Mouse (Mus musculus) stomach, embryonic 14.5 days (tissue): ENCODE measurements around the gene Fzd4. TPM values are rescaled to one million over a fixed set of nuclear protein-coding genes. Genes with fewer than 3 reads are reported as not detected.

Source experiments
- ATAC-seq: fragments of 200-750 bp; cut with Nextera tagmentation; 2 replicates; pipeline ENCODE4 v1.8.0; 2017; ENCODE audit warnings: low read depth, moderate TSS enrichment; ENCODE audit not compliant: insufficient number of reproducible peaks, insufficient read depth, low FRiP score
- H3K27ac ChIP-seq: fragments of 300-500 bp; sonication (generic); 2 replicates; pipeline ENCODE4 v1.5.1; 2014; ENCODE audit warnings: mild to moderate bottlenecking, low read length, moderate library complexity, mixed read lengths
- H3K27me3 ChIP-seq: fragments of 300-500 bp; sonication (generic); 2 replicates; pipeline ENCODE4 v1.6.1; 2014; ENCODE audit warnings: low read length, control low read depth, mixed read lengths; ENCODE audit not compliant: control insufficient read depth, insufficient read depth
- H3K36me3 ChIP-seq: fragments of 300-500 bp; sonication (generic); 2 replicates; pipeline ENCODE4 v1.6.1; 2014; ENCODE audit warnings: mild to moderate bottlenecking, control low read depth, low read length, moderate library complexity, mixed read lengths; ENCODE audit not compliant: control insufficient read depth, insufficient read depth
- H3K4me1 ChIP-seq: fragments of 300-500 bp; sonication (generic); 2 replicates; pipeline ENCODE4 v1.6.1; 2014; ENCODE audit warnings: low read length, control low read depth, mixed read lengths; ENCODE audit not compliant: control insufficient read depth, insufficient read depth
- H3K4me2 ChIP-seq: fragments of 300-500 bp; sonication (generic); replicated peaks from 2 replicates; pipeline ENCODE4 v1.6.1; 2014; ENCODE audit warnings: low read depth, low read length, control low read depth
- H3K4me3 ChIP-seq: fragments of 300-500 bp; sonication (generic); 2 replicates; pipeline ENCODE4 v1.5.1; 2014; ENCODE audit warnings: low read depth, low read length, control low read depth
- H3K9ac ChIP-seq: fragments of 300-500 bp; sonication (generic); replicated peaks from 2 replicates; pipeline ENCODE4 v1.6.1; 2014; ENCODE audit warnings: low read depth, mild to moderate bottlenecking, control low read depth, low read length, moderate library complexity, mixed read lengths
- H3K9me3 ChIP-seq: fragments of 300-500 bp; sonication (generic); 2 replicates; pipeline ENCODE4 v1.6.1; 2016; ENCODE audit warnings: low read depth, low read length, control low read depth; ENCODE audit not compliant: control insufficient read depth
- WGBS: fragments of 180-500 bp; shearing (Covaris S2); extraction: QIAGEN DNeasy Blood & Tissue Kit; methylation state at CpG from one replicate; pipeline ENCODE4 v1.1.7; 2014; 5-methylcytosine and 5-hydroxymethylcytosine counted together
- polyA plus RNA-seq: library from polyadenylated mRNA; unstranded; fragments of >200 nt; fragmentation: Nextera tagmentation; extraction: Ambion mirVana; gene quantifications from 2 replicates; pipeline ENCODE4 v1.2.1, GENCODE M21; 2014

Gene Fzd4
- polyA plus RNA-seq, 1 experiment from 2014 or later, result 24.2 TPM

DNA sequence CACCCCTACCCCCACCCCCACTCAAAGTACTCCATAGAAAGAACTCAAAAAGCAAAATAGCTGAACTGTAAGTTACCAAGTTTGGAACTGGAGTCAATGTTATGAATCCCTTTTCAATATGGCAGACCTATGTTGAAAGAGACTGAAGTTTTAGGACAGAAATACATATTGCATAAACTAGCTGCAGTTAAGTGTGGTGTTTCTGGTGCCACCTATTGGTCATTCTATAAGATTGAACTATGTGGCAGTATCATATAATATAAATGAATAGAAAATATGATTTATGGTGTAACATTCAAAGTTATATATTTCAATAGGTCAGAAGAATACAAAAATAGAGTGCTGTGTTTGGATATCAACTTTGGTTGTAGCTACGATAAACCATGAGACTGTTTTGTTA, 11.3 kb upstream of the Fzd4 start:
- no peaks in the 10 kb centered on the region for H3K36me3 ChIP-seq
- H3K27me3 ChIP-seq, result no peaks in the 10 kb centered on the region
- no peak for ATAC-seq
- H3K27ac ChIP-seq, result no peak overlapping the region
- H3K4me1 ChIP-seq, result peaks cover 9% of the 10 kb centered on the region
- 100% methylated on average over 1 of the region's 1 CpGs for WGBS
- no peak overlapping the region for H3K4me2 ChIP-seq
- H3K9me3 ChIP-seq, result no peaks in the 10 kb centered on the region
- H3K9ac ChIP-seq, result no peak overlapping the region
- H3K4me3 ChIP-seq, result no peak overlapping the region

DNA sequence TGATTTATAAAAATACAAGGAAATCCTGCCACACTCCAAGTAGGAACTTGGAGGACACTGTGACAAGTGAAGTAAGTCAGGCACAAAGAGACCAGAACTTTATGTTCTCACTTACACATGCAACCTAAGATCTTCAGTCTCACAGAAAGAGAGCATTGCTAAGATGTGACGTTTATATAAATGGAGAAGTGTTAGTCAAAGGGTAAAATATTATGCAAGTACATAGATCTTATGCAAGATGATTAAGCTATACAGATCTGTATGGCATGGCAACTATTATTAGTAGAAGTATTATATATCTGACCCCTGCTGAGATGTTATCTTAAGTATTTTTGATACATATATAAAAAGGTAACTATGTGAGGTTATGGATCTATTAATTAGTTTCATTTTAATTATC, 8.8 kb upstream of the Fzd4 start:
- no peaks in the 10 kb centered on the region for H3K27me3 ChIP-seq
- H3K9ac ChIP-seq, result no peak overlapping the region
- H3K4me2 ChIP-seq, result no peak overlapping the region
- ATAC-seq, result no peak
- WGBS, result 85% methylated on average over 1 of the region's 1 CpGs
- no peaks in the 10 kb centered on the region for H3K4me1 ChIP-seq
- H3K9me3 ChIP-seq, result no peaks in the 10 kb centered on the region
- no peaks in the 10 kb centered on the region for H3K36me3 ChIP-seq
- H3K4me3 ChIP-seq, result no peak overlapping the region
- no peak overlapping the region for H3K27ac ChIP-seq

GRCm38 (mm10) chr7:89396386-89396785, 7.8 kb upstream of the Fzd4 start:
- Histone ChIP-seq H3K9me3 (no peaks in the 10 kb centered on the region), H3K4me1 (no peaks in the 10 kb centered on the region), H3K9ac (no peak overlapping the region), H3K4me3 (no peak overlapping the region), H3K36me3 (no peaks in the 10 kb centered on the region), H3K27ac (no peak overlapping the region), H3K27me3 (no peaks in the 10 kb centered on the region), H3K4me2 (no peak overlapping the region)
- 75% methylated on average over 8 of the region's 8 CpGs for WGBS
- no peak for ATAC-seq

- Histone ChIP-seq H3K4me1 (peaks cover 4% of the 10 kb centered on the region; the same call in 1 of the 2 replicates), H3K27me3 (no peaks in the 10 kb centered on the region), H3K9ac (no peak overlapping the region), H3K4me2 (no peak overlapping the region), H3K27ac (no peak overlapping the region), H3K36me3 (no peaks in the 10 kb centered on the region), H3K4me3 (no peak overlapping the region), H3K9me3 (no peaks in the 10 kb centered on the region)
- 75% methylated on average over 3 of the region's 3 CpGs for WGBS
- ATAC-seq, result 0 out of 2 replicates have a peak, but pooled peaks have one; percentile 39
Measured at GRCm38 (mm10) chr7:89397837-89398534, 6.2 kb upstream of the Fzd4 start.

GRCm38 (mm10) chr7:89400721-89401120, 3.4 kb upstream of the Fzd4 start:
- ATAC-seq, result no peak
- Histone ChIP-seq H3K9ac (no peak overlapping the region), H3K4me3 (no peak overlapping the region), H3K36me3 (no peaks in the 10 kb centered on the region), H3K4me2 (no peak overlapping the region), H3K27ac (no peak overlapping the region), H3K4me1 (peaks cover 7% of the 10 kb centered on the region; the same call in 1 of the 2 replicates), H3K9me3 (no peaks in the 10 kb centered on the region), H3K27me3 (no peaks in the 10 kb centered on the region)
- WGBS, result 93% methylated on average over 2 of the region's 2 CpGs

GRCm38 (mm10) chr7:89401136-89401858, 2.9 kb upstream of the Fzd4 start:
- Histone ChIP-seq H3K9ac (no peak overlapping the region), H3K9me3 (no peaks in the 10 kb centered on the region), H3K27ac (no peak overlapping the region), H3K36me3 (no peaks in the 10 kb centered on the region), H3K4me2 (no peak overlapping the region), H3K4me1 (peaks cover 7% of the 10 kb centered on the region; the same call in 1 of the 2 replicates), H3K4me3 (no peak overlapping the region), H3K27me3 (no peaks in the 10 kb centered on the region)
- WGBS, result 69% methylated on average over 11 of the region's 11 CpGs
- no peak for ATAC-seq

DNA sequence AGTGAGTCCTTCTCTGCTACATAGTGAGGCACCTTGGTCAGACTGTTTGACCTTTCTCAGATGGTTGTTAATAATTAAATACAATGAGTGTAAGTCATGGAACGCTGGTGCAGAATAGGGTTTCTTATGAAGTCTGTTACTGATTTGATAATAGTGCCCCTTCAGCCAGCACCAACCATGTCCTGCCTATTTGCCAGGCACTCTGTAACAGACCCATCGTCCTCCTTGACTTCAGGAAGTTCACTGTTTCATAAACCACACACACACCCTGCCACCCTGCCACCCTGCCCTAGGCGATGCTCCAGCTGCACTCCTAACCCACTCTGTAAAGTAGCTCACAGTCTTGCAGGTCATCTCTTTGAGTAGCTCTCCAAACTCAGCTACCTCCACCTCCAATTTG, 2.2 kb upstream of the Fzd4 start:
- no peak for ATAC-seq
- Histone ChIP-seq H3K27ac (no peak overlapping the region), H3K4me1 (peaks cover 9% of the 10 kb centered on the region), H3K9me3 (no peaks in the 10 kb centered on the region), H3K27me3 (no peaks in the 10 kb centered on the region), H3K36me3 (peaks cover 2% of the 10 kb centered on the region; the same call in 1 of the 2 replicates), H3K4me2 (no peak overlapping the region), H3K4me3 (no peak overlapping the region), H3K9ac (no peak overlapping the region)
- WGBS, result 69% methylated on average over 3 of the region's 3 CpGs

DNA sequence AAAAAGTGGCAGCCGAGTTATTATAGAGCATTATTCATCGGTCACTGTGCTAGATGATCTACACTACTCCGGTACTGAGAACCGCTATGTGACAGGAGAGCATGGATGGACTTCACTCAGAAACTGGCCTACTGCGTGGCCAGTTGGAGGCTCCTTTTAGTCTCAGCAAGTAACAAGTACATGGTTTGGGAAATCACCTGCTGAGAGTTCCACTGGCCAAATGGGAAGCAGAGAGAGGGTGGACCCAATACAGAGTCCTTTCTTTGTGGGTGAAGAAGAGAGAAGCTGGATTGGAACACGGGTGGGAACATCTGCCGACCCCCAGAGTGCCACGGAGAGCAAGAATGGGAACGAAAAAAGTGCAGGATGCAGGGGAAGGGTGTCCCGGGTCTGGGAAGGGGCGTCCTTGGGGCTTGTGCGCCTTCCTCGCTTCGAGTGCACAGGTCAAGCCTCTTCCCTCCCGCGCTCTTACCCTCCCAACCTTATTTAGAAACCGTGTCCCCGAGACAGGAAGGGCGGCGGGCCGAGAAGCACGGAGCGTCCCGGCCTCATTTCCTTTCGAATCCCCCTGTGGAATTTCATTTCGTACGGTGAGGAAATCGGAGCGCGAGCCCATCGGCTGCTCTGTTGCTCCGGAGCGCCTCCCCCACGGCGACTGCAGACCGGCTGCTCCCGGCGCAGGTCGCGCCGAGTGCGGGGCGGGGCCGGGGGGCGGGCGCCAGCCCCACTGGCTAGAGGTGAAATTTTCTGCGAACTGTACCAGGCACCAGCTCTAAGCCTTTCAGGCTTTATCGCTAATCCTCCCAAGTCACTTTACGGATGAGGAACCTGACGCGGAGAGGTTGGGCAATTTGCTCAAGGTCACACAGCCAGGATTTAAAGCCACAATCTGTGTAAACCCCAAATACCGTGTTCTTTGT, 842 bp upstream of the Fzd4 start:
- Histone ChIP-seq H3K27ac (peak overlapping the region; percentile 88), H3K27me3 (no peaks in the 10 kb centered on the region), H3K9me3 (no peaks in the 10 kb centered on the region), H3K4me3 (peak overlapping the region; percentile 91), H3K36me3 (peaks cover 13% of the 10 kb centered on the region; the same call in 1 of the 2 replicates), H3K4me2 (peak overlapping the region; percentile 92), H3K9ac (peak overlapping the region; percentile 39), H3K4me1 (peaks cover 23% of the 10 kb centered on the region)
- peak; percentile 85 for ATAC-seq
- WGBS, result 3% methylated on average over 52 of the region's 52 CpGs
